In the genomic region with DNA sequence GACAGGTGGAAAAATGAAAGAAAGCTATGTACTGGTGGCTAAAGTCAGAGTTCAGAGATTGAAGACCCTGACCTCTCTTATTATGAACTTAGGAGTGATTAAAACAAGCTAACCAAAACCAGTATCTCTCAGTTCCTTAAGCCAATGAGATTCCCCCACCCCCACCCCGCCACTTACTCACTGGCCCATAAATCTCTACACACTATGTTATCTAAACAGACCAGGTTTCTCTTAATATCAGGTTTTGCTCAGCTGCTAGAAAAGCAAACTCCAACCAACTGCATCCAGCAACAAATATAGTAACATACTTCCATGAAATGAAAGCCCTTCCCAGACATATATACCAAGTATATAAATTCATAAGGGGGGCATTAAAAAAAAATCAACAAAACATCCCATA, we compare ENCODE assay signal across 18 mouse cellular contexts.
A peak's percentile ranks its signal among the peaks of the same experiment; 100 is the strongest.
DNase-seq lines count a peak whose midpoint lies in the region; ATAC-seq and TF ChIP-seq lines count a peak whose summit lies in the region.
"Had no signal": no experiment of that assay in that cellular context is flagged by ENCODE, and none has a peak within 500 bp of the region (broad histone marks: within the 10 kb centered on the region; RNA-seq: fewer than 3 reads in every experiment).

No protein-coding gene starts in this region.

- TF ChIP-seq EP300 in heart, adult 2 months (IDR thresholded peaks at IDR 0.05; ENCODE audit: insufficient read depth, low read depth, low read length): no peak
- no peak for TF ChIP-seq EP300 in stomach, postnatal 0 days (optimal IDR thresholded peaks at IDR 0.05)

- H3K9me3 ChIP-seq in heart, embryonic 16.5 days (replicated peaks; ENCODE audit: control insufficient read depth, low read length): no peaks in the 10 kb centered on the region
- no peaks in the 10 kb centered on the region for H3K9me3 ChIP-seq in megakaryocyte, embryonic 14.5 days
- H3K9me3 ChIP-seq in liver, embryonic 12.5 days (replicated peaks): no peaks in the 10 kb centered on the region
- no peaks in the 10 kb centered on the region for H3K9me3 ChIP-seq in stomach, postnatal 0 days (ENCODE audit: control insufficient read depth, low read length)
- H3K9me3 ChIP-seq: forebrain, embryonic 13.5 days; hindbrain, embryonic 15.5 days had no signal

- peak overlapping the region; percentile 40; the same call in 1 of the 2 replicates for H3K4me2 ChIP-seq in heart, embryonic 16.5 days (ENCODE audit: low read depth, low read length)
- 0 out of 2 replicates have a peak overlapping the region, but pooled peaks have one; percentile 91 for H3K4me2 ChIP-seq in liver, embryonic 12.5 days
- H3K4me2 ChIP-seq in stomach, postnatal 0 days (replicated peaks; ENCODE audit: low read depth): peak overlapping the region; percentile 23; the same call in 1 of the 2 replicates
- H3K4me2 ChIP-seq: forebrain, embryonic 13.5 days; hindbrain, embryonic 15.5 days had no signal

- no peak overlapping the region for H3K4me3 ChIP-seq in heart, embryonic 16.5 days (ENCODE audit: low read length)
- H3K4me3 ChIP-seq in heart, adult 2 months: no peak overlapping the region
- peak overlapping the region; percentile 82 for H3K4me3 ChIP-seq in megakaryocyte, embryonic 14.5 days (replicated peaks)
- H3K4me3 ChIP-seq in liver, embryonic 12.5 days: no peak overlapping the region
- H3K4me3 ChIP-seq in stomach, postnatal 0 days (ENCODE audit: low read depth, low read length): no peak overlapping the region
- H3K4me3 ChIP-seq: forebrain, embryonic 13.5 days; hindbrain, embryonic 15.5 days; layer of hippocampus, adult 2 months had no signal

- H3K27me3 ChIP-seq in heart, embryonic 16.5 days (ENCODE audit: control insufficient read depth, insufficient read depth, low read length): no peaks in the 10 kb centered on the region
- H3K27me3 ChIP-seq in heart, adult 2 months (ENCODE audit: control insufficient read depth, insufficient read depth, low read length): no peaks in the 10 kb centered on the region
- H3K27me3 ChIP-seq in megakaryocyte, embryonic 14.5 days (replicated peaks): no peaks in the 10 kb centered on the region
- H3K27me3 ChIP-seq in liver, embryonic 12.5 days (replicated peaks): peaks cover 25% of the 10 kb centered on the region
- H3K27me3 ChIP-seq in stomach, postnatal 0 days (ENCODE audit: control insufficient read depth, insufficient read depth, low read length): no peaks in the 10 kb centered on the region
- H3K27me3 ChIP-seq: forebrain, embryonic 13.5 days; hindbrain, embryonic 15.5 days had no signal

- no peak for TF ChIP-seq CTCF in heart, adult 2 months (IDR thresholded peaks at IDR 0.05)
- no peak for TF ChIP-seq CTCF in stomach, postnatal 0 days (IDR thresholded peaks at IDR 0.05; ENCODE audit: low read depth)

- no peak for DNase-seq in heart, adult 2 months
- DNase-seq in stomach, postnatal 0 days (ENCODE audit: low spot score): no peak
- no peak for DNase-seq in urinary bladder, postnatal 25 days (ENCODE audit: low spot score)
- DNase-seq in cerebellum, adult 8-10 months: no peak
- DNase-seq: adrenal gland, postnatal 10 days; B cell, adult 2 months; cerebellum, adult 9-11 months; heart, postnatal 36 days; kidney, postnatal 10 days; lung, postnatal 14 days; thymus, postnatal 14 days had no signal

- ATAC-seq in heart, embryonic 16.5 days (replicated peaks; ENCODE audit: extremely low read depth, insufficient read depth, low FRiP score): no peak
- ATAC-seq in megakaryocyte, adult 5-6 weeks (ENCODE audit: poor library complexity, severe bottlenecking): no peak
- no peak for ATAC-seq in liver, embryonic 12.5 days
- ATAC-seq in stomach, postnatal 0 days (ENCODE audit: low FRiP score, low TSS enrichment): no peak
- ATAC-seq: forebrain, embryonic 13.5 days had no signal

- intact Hi-C loops in heart, adult 2 months (cut with DNase I): loop anchor here (5.0 to 10.0 kb wide), 2 partner anchors 50 to 657 kb away; no protein-coding TSS in a partner anchor

- no peak overlapping the region for H3K9ac ChIP-seq in heart, embryonic 16.5 days (ENCODE audit: low read length)
- H3K9ac ChIP-seq in heart, adult 2 months (ENCODE audit: low read depth, low read length): no peak overlapping the region
- no peak overlapping the region for H3K9ac ChIP-seq in liver, embryonic 12.5 days
- H3K9ac ChIP-seq in stomach, postnatal 0 days (ENCODE audit: low read length): no peak overlapping the region
- H3K9ac ChIP-seq: forebrain, embryonic 13.5 days; hindbrain, embryonic 15.5 days had no signal

- H3K79me2 ChIP-seq in heart, adult 2 months (replicated peaks; ENCODE audit: control insufficient read depth, insufficient read depth, low read length): peaks cover 5% of the 10 kb centered on the region

- no peaks in the 10 kb centered on the region for H3K36me3 ChIP-seq in heart, embryonic 16.5 days (ENCODE audit: control insufficient read depth, insufficient read depth)
- peaks cover 80% of the 10 kb centered on the region for H3K36me3 ChIP-seq in heart, adult 2 months (ENCODE audit: control insufficient read depth, insufficient read depth, low read length)
- H3K36me3 ChIP-seq in megakaryocyte, embryonic 14.5 days (replicated peaks; ENCODE audit: low read length): peaks cover 14% of the 10 kb centered on the region
- H3K36me3 ChIP-seq in liver, embryonic 12.5 days: no peaks in the 10 kb centered on the region
- no peaks in the 10 kb centered on the region for H3K36me3 ChIP-seq in stomach, postnatal 0 days (ENCODE audit: control insufficient read depth, insufficient read depth, low read length)
- H3K36me3 ChIP-seq: hindbrain, embryonic 15.5 days had no signal

- 66% methylated on average over 1 of the region's 1 CpGs for WGBS in heart, embryonic 16.5 days
- 76% methylated on average over 1 of the region's 1 CpGs for WGBS in heart, adult 2 months
- 20% methylated on average over 1 of the region's 1 CpGs for WGBS in liver, embryonic 12.5 days (ENCODE audit: insufficient replicate concordance)
- WGBS in stomach, postnatal 0 days: 37% methylated on average over 1 of the region's 1 CpGs

- H3K4me1 ChIP-seq in heart, embryonic 16.5 days (ENCODE audit: control insufficient read depth, insufficient read depth, low read length): peaks cover 45% of the 10 kb centered on the region
- H3K4me1 ChIP-seq in heart, adult 2 months (ENCODE audit: control insufficient read depth, insufficient read depth, low read length): peaks cover 23% of the 10 kb centered on the region
- H3K4me1 ChIP-seq in megakaryocyte, embryonic 14.5 days: peaks cover 60% of the 10 kb centered on the region
- H3K4me1 ChIP-seq in liver, embryonic 12.5 days: peaks cover 53% of the 10 kb centered on the region
- peaks cover 6% of the 10 kb centered on the region for H3K4me1 ChIP-seq in stomach, postnatal 0 days (replicated peaks; ENCODE audit: control insufficient read depth, insufficient read depth)

- TF ChIP-seq POLR2A in heart, adult 2 months (IDR thresholded peaks at IDR 0.05; ENCODE audit: insufficient read depth, low read depth, low read length): no peak

- H3K27ac ChIP-seq in heart, embryonic 16.5 days (ENCODE audit: low read length): no peak overlapping the region
- H3K27ac ChIP-seq in heart, adult 2 months: no peak overlapping the region; the same call in 1 of the 2 replicates
- H3K27ac ChIP-seq in liver, embryonic 12.5 days: no peak overlapping the region
- H3K27ac ChIP-seq in stomach, postnatal 0 days (replicated peaks): no peak overlapping the region; the same call in 1 of the 2 replicates
- H3K27ac ChIP-seq: forebrain, embryonic 13.5 days; hindbrain, embryonic 15.5 days; layer of hippocampus, adult 2 months had no signal

Comparison
In these comparisons a context has a peak if more than half of its experiments do, and no peak if none do; other contexts are left out.
1. H3K4me2 ChIP-seq: peak in every context shown above with its lines; median percentile 91 in liver, embryonic 12.5 days; 40 in heart, embryonic 16.5 days; 23 in stomach, postnatal 0 days.